Mouse (Mus musculus) stomach, embryonic 16.5 days (tissue): ENCODE measurements at regions not wholly inside any gene's neighbourhood (a gene's known extent, or its start where the extent isn't known, plus 50 kb on each side); places are given as distances from the start of the nearest gene placed in this dataset.

Experiments
- ATAC-seq: fragments of 200-750 bp; cut with Nextera tagmentation; 2 replicates; pipeline ENCODE4 v1.8.0; 2017; ENCODE audit warnings: moderate number of reproducible peaks, moderate TSS enrichment; ENCODE audit not compliant: insufficient read depth, low FRiP score
- H3K27ac ChIP-seq: fragments of 300-500 bp; sonication (generic); 2 replicates; pipeline ENCODE4 v1.5.1; 2014; ENCODE audit warnings: low read length
- H3K27me3 ChIP-seq: fragments of 300-500 bp; sonication (generic); 2 replicates; pipeline ENCODE4 v1.6.1; 2014; ENCODE audit warnings: low read length, control low read depth, mixed read lengths; ENCODE audit not compliant: control insufficient read depth, insufficient read depth
- H3K36me3 ChIP-seq: fragments of 300-500 bp; sonication (generic); 2 replicates; pipeline ENCODE4 v1.6.1; 2014; ENCODE audit warnings: low read length; ENCODE audit not compliant: control insufficient read depth, insufficient read depth
- H3K4me1 ChIP-seq: fragments of 300-500 bp; sonication (generic); 2 replicates; pipeline ENCODE4 v1.6.1; 2014; ENCODE audit warnings: low read length, control low read depth, mixed read lengths; ENCODE audit not compliant: control insufficient read depth, insufficient read depth
- H3K4me2 ChIP-seq: fragments of 300-500 bp; sonication (generic); 2 replicates; pipeline ENCODE4 v1.6.1; 2014; ENCODE audit warnings: low read depth, low read length, mixed read lengths
- H3K4me3 ChIP-seq: fragments of 300-500 bp; sonication (generic); replicated peaks from 2 replicates; pipeline ENCODE4 v1.5.1; 2014; ENCODE audit warnings: mild to moderate bottlenecking, low read length
- H3K9ac ChIP-seq: fragments of 300-500 bp; sonication (generic); 2 replicates; pipeline ENCODE4 v1.6.1; 2014; ENCODE audit warnings: low read length
- H3K9me3 ChIP-seq: fragments of 300-500 bp; sonication (generic); replicated peaks from 2 replicates; pipeline ENCODE4 v1.6.1; 2016; ENCODE audit warnings: low read length, control low read depth; ENCODE audit not compliant: control insufficient read depth
- WGBS: fragments of 180-500 bp; shearing (Covaris S2); extraction: QIAGEN DNeasy Blood & Tissue Kit; methylation state at CpG from one replicate; pipeline ENCODE4 v1.1.7; 2014; 5-methylcytosine and 5-hydroxymethylcytosine counted together

- Histone ChIP-seq H3K4me2 (no peak overlapping the region), H3K27me3 (no peaks in the 10 kb centered on the region), H3K4me3 (no peak overlapping the region), H3K36me3 (no peaks in the 10 kb centered on the region), H3K9me3 (no peaks in the 10 kb centered on the region), H3K4me1 (no peaks in the 10 kb centered on the region), H3K27ac (no peak overlapping the region), H3K9ac (no peak overlapping the region)
- WGBS: 84% methylated on average over 1 of the region's 1 CpGs
- no peak for ATAC-seq
Measured at GRCm38 (mm10) chr4:55148380-55148779, 201.5 kb upstream of the Rad23b start.

GRCm38 (mm10) chr4:55154556-55154955, 195.3 kb upstream of the Rad23b start:
- Histone ChIP-seq H3K9me3 (no peaks in the 10 kb centered on the region), H3K9ac (no peak overlapping the region), H3K27ac (no peak overlapping the region), H3K36me3 (no peaks in the 10 kb centered on the region), H3K4me2 (no peak overlapping the region), H3K4me1 (no peaks in the 10 kb centered on the region), H3K27me3 (no peaks in the 10 kb centered on the region), H3K4me3 (no peak overlapping the region)
- no peak for ATAC-seq
- 71% methylated on average over 3 of the region's 3 CpGs for WGBS

- Histone ChIP-seq H3K4me2 (no peak overlapping the region), H3K4me1 (no peaks in the 10 kb centered on the region), H3K9ac (no peak overlapping the region), H3K9me3 (no peaks in the 10 kb centered on the region), H3K27ac (no peak overlapping the region), H3K36me3 (no peaks in the 10 kb centered on the region), H3K27me3 (no peaks in the 10 kb centered on the region), H3K4me3 (no peak overlapping the region)
- 80% methylated on average over 6 of the region's 6 CpGs for WGBS
- no peak for ATAC-seq
Measured at GRCm38 (mm10) chr4:55158166-55158739, 191.6 kb upstream of the Rad23b start.

- H3K4me3 ChIP-seq: no peak overlapping the region
- H3K36me3 ChIP-seq: no peaks in the 10 kb centered on the region
- no peaks in the 10 kb centered on the region for H3K27me3 ChIP-seq
- WGBS: 92% methylated on average over 6 of the region's 6 CpGs
- ATAC-seq: no peak
- no peak overlapping the region for H3K9ac ChIP-seq
- no peaks in the 10 kb centered on the region for H3K9me3 ChIP-seq
- H3K4me1 ChIP-seq: no peaks in the 10 kb centered on the region
- H3K4me2 ChIP-seq: no peak overlapping the region
- no peak overlapping the region for H3K27ac ChIP-seq
Measured at GRCm38 (mm10) chr4:55166266-55166665, 183.6 kb upstream of the Rad23b start.

- WGBS: 26% methylated on average over 7 of the region's 7 CpGs
- ATAC-seq: no peak
Measured at GRCm38 (mm10) chr4:55169063-55169462, 180.8 kb upstream of the Rad23b start.

GRCm38 (mm10) chr4:55172334-55172891, 177.4 kb upstream of the Rad23b start:
- Histone ChIP-seq H3K4me1 (no peaks in the 10 kb centered on the region), H3K9me3 (no peaks in the 10 kb centered on the region), H3K4me3 (no peak overlapping the region), H3K36me3 (no peaks in the 10 kb centered on the region), H3K9ac (no peak overlapping the region), H3K27me3 (no peaks in the 10 kb centered on the region), H3K27ac (no peak overlapping the region), H3K4me2 (no peak overlapping the region)
- no peak for ATAC-seq
- WGBS: 67% methylated on average over 6 of the region's 6 CpGs

More at GRCm38 (mm10) chr4:55169063-55169462, 180.8 kb upstream of the Rad23b start:
- Histone ChIP-seq H3K36me3 (no peaks in the 10 kb centered on the region), H3K9me3 (no peaks in the 10 kb centered on the region), H3K27ac (no peak overlapping the region), H3K9ac (no peak overlapping the region), H3K4me2 (no peak overlapping the region), H3K27me3 (no peaks in the 10 kb centered on the region), H3K4me1 (no peaks in the 10 kb centered on the region), H3K4me3 (no peak overlapping the region)

- Histone ChIP-seq H3K9ac (no peak overlapping the region), H3K27ac (no peak overlapping the region), H3K4me3 (no peak overlapping the region), H3K27me3 (no peaks in the 10 kb centered on the region), H3K9me3 (no peaks in the 10 kb centered on the region), H3K4me1 (no peaks in the 10 kb centered on the region), H3K36me3 (no peaks in the 10 kb centered on the region), H3K4me2 (no peak overlapping the region)
- ATAC-seq: no peak
- WGBS: 67% methylated on average over 3 of the region's 3 CpGs
Measured at GRCm38 (mm10) chr4:55176026-55176425, 173.8 kb upstream of the Rad23b start.

- H3K9ac ChIP-seq: no peak overlapping the region
- no peak overlapping the region for H3K4me3 ChIP-seq
- H3K36me3 ChIP-seq: no peaks in the 10 kb centered on the region
- H3K27ac ChIP-seq: no peak overlapping the region
- no peak overlapping the region for H3K4me2 ChIP-seq
- 81% methylated on average over 2 of the region's 2 CpGs for WGBS
- no peaks in the 10 kb centered on the region for H3K9me3 ChIP-seq
- H3K4me1 ChIP-seq: no peaks in the 10 kb centered on the region
- H3K27me3 ChIP-seq: no peaks in the 10 kb centered on the region
- ATAC-seq: no peak
Measured at GRCm38 (mm10) chr4:55179456-55179855, 170.4 kb upstream of the Rad23b start.

- no peak overlapping the region for H3K27ac ChIP-seq
- no peaks in the 10 kb centered on the region for H3K4me1 ChIP-seq
- no peak for ATAC-seq
- no peak overlapping the region for H3K4me2 ChIP-seq
- no peak overlapping the region for H3K9ac ChIP-seq
- 77% methylated on average over 3 of the region's 3 CpGs for WGBS
- no peaks in the 10 kb centered on the region for H3K36me3 ChIP-seq
- no peak overlapping the region for H3K4me3 ChIP-seq
- no peaks in the 10 kb centered on the region for H3K9me3 ChIP-seq
- no peaks in the 10 kb centered on the region for H3K27me3 ChIP-seq
Measured at GRCm38 (mm10) chr4:55183519-55183918, 166.3 kb upstream of the Rad23b start.
